Mouse (Mus musculus): ENCODE results near the gene Tmed10.

Tmed10 gene

DNA sequence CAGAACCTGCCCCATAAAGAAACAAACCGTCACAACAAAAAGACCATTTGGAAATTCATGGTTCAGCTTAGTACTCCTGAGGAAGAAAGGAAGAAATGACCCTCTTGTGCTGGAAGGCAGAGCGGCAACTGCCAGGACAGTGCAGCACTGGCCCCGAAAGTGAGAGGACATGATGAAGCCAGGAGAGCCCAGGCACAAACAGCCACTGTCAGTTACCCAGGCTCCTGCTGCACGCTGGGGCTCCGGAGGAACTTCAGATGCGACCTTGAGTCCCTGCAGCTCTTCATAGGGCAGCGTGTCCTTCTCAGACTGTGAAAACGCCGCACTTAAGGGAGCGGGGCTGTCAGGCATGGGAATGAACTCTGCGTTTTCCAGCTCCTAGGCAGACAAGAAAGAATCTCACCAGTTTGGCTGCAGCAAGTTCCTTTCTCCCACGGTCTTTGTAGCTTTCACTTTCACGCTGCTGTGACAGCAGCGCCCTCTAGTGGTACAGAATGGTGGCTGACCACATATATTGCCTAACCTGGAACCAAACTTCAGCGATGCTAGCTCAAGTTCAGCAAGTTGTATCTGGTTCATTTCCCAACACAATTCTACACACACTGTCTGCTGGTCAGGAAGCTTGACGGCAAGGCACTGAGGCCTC lies 69.3 kb downstream of the Tmed10 start:
- DNase-seq = peak; percentile 89 to 92

- no peak for DNase-seq
Measured at GRCm38 (mm10) chr12:85304725-85305124, 69.9 kb downstream of the Tmed10 start.

DNA sequence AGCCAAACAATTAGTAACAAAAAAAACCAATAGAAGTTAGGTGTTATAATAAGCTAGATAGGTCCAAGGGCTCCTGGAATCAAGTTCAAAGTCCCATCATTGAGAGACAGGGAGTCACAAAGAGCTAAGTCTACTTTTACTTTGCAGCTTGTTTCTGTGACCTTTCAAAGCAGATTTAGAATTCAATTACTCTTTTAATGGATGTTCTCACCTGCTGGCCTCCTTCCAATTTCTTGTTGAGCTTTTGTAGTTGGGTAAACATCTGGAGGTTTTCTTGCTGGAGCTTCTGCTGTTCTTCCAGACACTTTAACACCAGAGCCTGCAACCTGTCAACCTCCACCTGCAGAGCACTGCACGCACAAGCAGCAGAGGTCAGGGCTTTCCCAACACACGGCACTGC lies 71.4 kb downstream of the Tmed10 start:
- DNase-seq = no peak

DNA sequence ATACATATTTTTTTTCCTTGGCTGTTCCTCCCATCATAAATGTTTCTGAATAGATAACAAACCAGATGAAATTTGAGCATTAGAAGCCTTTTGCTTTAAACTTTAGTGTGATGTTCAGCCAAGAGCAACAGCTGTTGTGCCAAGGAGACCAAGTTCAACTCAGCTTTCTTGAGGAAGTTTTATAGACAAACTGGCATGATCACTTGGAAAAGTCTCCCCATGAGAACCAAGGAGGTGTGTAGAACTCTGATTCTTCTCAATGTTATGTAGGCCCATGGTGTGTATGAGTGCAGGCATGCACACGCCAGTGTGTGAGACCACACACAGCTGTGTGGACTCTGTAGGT lies 75.8 kb downstream of the Tmed10 start:
- peak; percentile 36 to 40 for DNase-seq

DNA sequence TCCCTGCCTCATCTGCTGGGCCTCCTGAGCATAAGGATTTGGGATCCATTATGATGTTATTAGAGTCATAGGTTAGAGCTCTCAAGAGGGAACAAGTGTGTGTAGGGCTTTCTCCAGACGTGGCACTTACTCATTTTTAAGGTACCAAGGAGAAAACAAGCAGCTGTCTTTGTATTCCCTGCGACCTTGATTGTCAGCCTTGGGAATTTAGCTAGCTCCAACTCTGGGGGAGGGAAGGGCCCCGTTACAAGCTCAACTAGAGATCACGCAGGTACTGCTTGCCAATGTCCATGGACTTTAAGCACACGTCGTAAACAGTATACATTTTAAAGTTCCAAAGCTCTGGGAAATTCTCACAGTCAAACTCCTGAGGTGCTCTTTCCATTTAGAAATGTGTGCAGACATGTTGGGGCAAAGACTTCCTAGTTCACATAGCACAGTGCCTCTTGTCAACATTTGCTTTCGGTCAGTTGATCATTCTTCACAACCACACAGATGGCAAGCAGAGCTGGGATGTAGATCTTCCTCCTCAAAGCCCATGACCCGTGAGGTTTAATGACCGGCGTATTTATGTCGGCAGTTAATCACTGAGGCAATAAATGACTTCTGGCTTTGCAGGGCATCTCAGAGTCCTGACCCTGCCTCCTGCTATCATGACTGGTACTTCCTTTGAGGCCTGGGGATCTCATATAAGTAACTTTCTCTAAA lies 76.4 kb downstream of the Tmed10 start:
- peak; percentile 33 to 47 for DNase-seq

- DNase-seq = no peak
Measured at GRCm38 (mm10) chr12:85297345-85297997, 77.2 kb downstream of the Tmed10 start.

GRCm38 (mm10) chr12:85296915-85297314 lies 77.7 kb downstream of the Tmed10 start:
- no peak for DNase-seq

DNA sequence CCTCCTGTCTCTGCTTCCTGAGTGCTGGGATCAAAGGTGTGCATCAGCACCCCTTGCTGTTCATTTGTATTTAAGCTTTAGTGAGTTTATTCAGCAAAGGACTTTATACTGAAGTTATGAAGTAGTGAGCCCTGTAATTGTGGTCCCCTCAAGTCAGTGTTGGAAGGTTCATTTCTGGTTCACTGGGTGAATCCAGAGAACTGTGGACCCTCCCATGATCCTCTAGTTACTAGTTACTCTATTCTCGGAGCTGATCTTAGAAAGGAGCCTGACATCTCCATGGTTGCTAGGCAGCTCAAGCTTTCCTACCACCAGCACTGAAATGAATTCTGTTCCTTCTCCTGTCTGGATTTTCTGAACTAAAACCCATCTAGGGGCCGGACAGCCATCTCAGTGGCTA lies 79.1 kb downstream of the Tmed10 start:
- DNase-seq = no peak

GRCm38 (mm10) chr12:85292906-85293305 lies 81.7 kb downstream of the Tmed10 start:
- no peak for DNase-seq

- no peak for DNase-seq
Measured at GRCm38 (mm10) chr12:85292288-85292687, 82.4 kb downstream of the Tmed10 start.

GRCm38 (mm10) chr12:85291541-85291940 lies 83.1 kb downstream of the Tmed10 start:
- no peak for DNase-seq

DNA sequence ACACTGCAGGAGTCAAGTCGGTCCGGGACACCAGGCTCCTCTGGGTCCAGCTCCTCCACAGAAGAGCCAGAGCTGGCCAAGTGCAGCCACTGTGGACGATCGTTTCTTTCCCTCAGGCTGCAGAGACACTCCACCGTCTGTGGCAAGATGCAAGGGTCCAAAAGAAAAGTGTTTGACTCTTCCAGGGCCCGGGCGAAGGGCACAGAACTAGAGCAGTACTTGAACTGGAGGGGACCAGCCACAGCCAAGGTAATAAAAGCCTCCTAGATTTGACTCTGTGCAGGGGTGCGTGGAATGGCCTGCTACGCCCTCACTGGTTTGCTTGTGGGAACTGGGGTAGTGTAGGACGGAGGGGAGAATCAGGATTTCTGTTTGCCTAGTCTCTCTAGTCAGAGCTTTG lies 84.0 kb downstream of the Tmed10 start:
- DNase-seq = peak; percentile 27 to 54
